Mouse (Mus musculus): ENCODE measurements around the gene Cab39.
"Not testable (repeated sequence)": the region's sequence is repeated elsewhere in the genome, so short reads cannot be mapped to it uniquely, and the experiment has no call there.

Gene Cab39

DNA sequence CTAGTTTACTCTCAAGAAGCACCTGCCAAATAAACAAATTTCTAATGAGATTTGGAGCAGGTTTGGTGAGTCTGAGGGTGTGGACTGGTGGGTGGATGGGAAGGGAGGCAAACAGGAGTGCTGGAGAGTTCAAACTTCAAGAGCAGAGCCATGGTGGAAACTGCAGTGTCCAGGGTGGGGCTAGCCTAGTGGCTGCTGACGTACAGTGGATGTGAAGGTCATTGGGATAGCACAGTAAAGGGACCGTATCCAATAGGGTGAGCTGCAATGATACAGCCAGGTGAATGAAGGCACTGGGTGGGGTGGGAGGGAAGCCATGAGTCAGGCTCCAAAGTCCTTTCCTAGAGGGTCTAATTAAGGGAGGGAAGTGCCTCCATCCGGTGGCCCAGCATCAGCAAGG is 2.7 kb upstream of the Cab39 start:
- DNase-seq (ENCODE audit: low spot score in 2 of 2): no peak

GRCm38 (mm10) chr1:85791476-85791875 is 1.8 kb upstream of the Cab39 start:
- no peak for DNase-seq (ENCODE audit: low spot score in 2 of 2)

GRCm38 (mm10) chr1:85794106-85794771 is 998 bp downstream of the Cab39 start:
- peak; percentile 24 to 40 for DNase-seq (ENCODE audit: low spot score in 2 of 2)

- no peak for DNase-seq (ENCODE audit: low spot score in 2 of 2)
These were observed 2.0 kb downstream of the Cab39 start for GRCm38 (mm10) chr1:85795196-85795595.

DNA sequence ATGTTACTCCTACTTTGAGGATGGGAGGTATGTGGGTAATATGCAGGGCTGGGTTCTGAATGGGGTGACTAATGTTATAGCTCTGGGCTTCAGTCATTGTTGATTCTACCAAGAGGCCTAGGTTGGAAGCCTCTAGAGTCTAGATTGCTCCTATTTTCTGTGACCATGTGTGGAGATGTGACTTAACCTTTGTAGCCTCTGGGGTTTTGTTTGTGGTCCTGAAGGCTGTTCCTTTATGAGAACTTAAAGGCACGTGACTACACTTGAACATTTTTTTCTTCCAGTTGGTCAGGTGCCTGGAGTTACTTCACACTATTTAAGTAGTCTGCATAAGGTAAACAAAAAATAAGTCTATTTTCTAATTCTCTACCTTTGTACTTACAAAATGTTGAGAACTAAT is 6.5 kb downstream of the Cab39 start:
- DNase-seq (ENCODE audit: low spot score in 2 of 2): no peak

GRCm38 (mm10) chr1:85802517-85802916 is 9.3 kb downstream of the Cab39 start:
- DNase-seq (ENCODE audit: low spot score in 2 of 2): no peak

GRCm38 (mm10) chr1:85804551-85804950 is 11.3 kb downstream of the Cab39 start:
- no peak for DNase-seq (ENCODE audit: low spot score in 2 of 2)

DNA sequence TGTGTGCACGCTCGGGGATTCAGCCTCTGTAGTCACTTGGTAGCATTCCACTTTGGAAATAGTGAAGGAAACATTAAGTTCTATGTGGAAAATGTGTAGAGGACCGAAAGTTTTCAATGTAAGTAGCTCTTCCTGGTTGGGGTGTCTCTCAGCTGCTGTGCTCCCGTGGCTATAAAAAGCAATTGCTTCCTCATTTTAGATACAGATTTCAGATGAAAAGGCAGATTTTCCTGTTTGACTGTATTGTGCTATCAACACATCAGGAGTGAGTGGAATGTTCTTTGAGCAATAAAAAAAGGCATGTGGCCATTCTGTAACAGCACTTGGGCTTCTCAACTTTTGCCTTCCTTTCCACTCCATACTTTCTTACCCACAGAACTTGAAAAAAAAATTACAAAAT is 16.0 kb downstream of the Cab39 start:
- DNase-seq (ENCODE audit: low spot score in 2 of 2): no peak

DNA sequence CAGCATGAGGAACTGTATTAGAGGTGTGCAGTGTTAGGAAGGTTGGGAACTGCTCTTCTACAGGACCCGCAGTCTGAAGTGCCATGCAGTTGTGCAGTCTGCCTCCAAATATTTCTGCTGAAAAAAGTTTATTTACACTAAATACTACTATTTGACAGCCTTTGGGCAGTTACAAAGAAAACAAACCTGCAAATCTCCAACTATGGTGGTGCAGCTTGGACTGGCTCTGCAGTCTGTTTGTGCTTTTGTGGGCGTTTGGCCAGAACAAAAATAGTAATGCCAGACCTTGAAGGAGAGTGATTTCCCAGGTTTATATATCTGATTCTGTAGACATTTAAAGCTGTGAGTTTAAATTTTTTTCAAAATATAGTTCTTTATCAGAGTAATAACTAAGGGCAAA is 17.1 kb downstream of the Cab39 start:
- no peak for DNase-seq (ENCODE audit: low spot score in 2 of 2)

DNA sequence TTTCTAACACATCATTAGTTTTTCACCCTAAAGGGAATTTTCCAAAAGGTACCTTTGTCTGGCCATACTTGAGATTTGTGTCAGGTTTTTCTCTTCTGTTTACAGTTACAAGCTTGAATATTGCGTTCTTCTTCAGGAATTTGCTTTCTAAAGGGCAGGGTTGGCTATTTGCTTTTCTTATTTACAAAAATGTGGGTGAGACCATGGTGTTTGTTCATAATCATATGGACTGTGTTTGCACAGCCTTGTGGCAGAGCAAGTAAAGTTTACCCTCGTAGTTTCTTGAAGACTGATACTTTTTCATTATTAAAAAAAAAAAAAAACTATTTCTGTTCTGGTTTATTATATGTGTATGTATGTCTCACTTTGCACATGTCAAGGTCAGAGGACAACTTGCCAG is 17.5 kb downstream of the Cab39 start:
- DNase-seq (ENCODE audit: low spot score in 2 of 2): no peak

DNA sequence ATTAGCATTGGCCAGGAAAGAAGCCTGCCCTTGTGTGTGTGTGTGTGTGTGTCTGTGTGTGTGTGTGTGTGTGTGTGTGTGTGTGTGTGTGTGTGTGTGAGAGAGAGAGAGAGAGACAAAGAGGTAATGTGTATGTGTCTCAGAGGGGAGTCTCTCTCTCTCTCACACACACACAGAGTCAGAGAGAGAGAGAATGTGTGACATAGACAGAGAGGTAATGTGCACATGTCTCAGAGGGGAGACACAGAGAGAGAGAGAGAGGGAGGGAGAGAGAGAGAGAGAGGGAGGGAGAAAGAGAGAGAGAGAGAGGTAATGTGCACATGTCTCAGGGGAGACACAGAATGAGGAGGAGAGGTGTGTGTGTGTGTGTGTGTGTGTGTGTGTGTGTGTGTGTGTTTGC is 21.0 kb downstream of the Cab39 start:
- not testable (repeated sequence) for DNase-seq (ENCODE audit: low spot score in 2 of 2)

DNA sequence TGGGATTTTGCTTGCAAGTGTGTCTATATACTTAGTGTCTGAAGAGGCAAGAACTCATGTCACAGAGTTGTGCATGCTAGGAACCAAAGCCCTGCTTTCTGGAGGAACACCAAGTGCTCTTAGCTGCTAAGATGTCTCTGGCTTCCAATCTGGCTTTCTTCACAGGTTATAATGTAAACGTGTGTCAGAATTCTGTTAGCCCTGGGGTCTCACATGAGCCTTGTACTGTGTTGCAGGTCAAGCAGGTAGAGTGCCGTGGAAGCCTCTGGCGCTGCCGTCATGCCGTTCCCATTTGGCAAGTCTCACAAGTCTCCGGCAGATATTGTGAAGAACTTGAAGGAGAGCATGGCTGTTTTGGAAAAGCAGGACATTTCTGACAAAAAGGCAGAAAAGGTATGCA is 24.9 kb downstream of the Cab39 start:
- DNase-seq (ENCODE audit: low spot score in 2 of 2): no peak

- DNase-seq (ENCODE audit: low spot score in 2 of 2): no peak
These were observed 26.5 kb downstream of the Cab39 start for GRCm38 (mm10) chr1:85819695-85820094.

GRCm38 (mm10) chr1:85822239-85822638 is 29.0 kb downstream of the Cab39 start:
- DNase-seq (ENCODE audit: low spot score in 2 of 2): no peak

- DNase-seq (ENCODE audit: low spot score in 2 of 2): no peak
These were observed 31.7 kb downstream of the Cab39 start for GRCm38 (mm10) chr1:85824905-85825304.

- DNase-seq (ENCODE audit: low spot score in 2 of 2): no peak
These were observed 33.9 kb downstream of the Cab39 start for GRCm38 (mm10) chr1:85827166-85827565.

DNA sequence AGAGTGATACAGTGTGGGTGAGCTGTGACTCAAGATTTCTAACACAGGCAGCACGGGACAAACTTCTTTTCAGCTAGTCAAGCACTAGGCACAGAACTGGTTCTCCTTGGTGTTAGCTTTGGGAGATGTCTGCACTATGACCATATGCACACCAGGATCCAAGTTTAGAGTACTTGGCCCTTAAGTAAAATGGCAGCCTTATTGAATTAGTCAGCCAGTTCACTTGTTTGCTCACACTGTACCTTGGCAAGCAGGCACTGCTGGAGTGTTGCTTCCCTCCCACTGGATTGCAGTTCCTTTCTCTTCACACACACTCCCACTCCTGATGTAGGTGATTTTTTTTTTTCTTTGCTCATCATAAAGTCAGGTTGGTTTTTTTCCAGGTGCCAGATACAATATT is 35.8 kb downstream of the Cab39 start:
- no peak for DNase-seq (ENCODE audit: low spot score in 2 of 2)

GRCm38 (mm10) chr1:85838056-85838455 is 44.8 kb downstream of the Cab39 start:
- DNase-seq (ENCODE audit: low spot score in 2 of 2): no peak

DNA sequence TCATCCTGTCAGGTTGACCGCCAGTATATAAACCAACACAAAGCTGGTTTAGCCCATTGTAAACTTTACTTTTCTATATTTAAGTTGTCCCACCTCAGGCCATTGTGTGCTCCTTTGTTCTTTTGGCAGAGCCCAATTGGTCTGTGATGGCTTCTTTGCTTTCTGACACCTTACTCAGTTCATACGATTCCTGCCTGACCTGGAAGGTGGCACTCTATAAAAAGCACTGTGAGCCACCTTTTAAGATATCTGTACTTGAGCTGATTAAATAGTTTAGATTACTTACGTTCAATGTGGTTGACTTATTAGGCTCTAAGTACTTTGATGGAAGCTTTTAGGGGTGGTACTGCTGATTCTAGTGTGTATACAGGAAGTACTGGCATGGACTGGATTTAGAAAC is 46.1 kb downstream of the Cab39 start:
- DNase-seq (ENCODE audit: low spot score in 2 of 2): no peak

- DNase-seq (ENCODE audit: low spot score in 2 of 2): no peak
These were observed 46.5 kb downstream of the Cab39 start for GRCm38 (mm10) chr1:85839790-85840189.

GRCm38 (mm10) chr1:85840421-85840820 is 47.2 kb downstream of the Cab39 start:
- no peak for DNase-seq (ENCODE audit: low spot score in 2 of 2)

GRCm38 (mm10) chr1:85842251-85842650 is 49.0 kb downstream of the Cab39 start:
- no peak for DNase-seq (ENCODE audit: low spot score in 2 of 2)

- no peak for DNase-seq (ENCODE audit: low spot score in 2 of 2)
These were observed 50.1 kb downstream of the Cab39 start for GRCm38 (mm10) chr1:85843291-85843863.

- DNase-seq (ENCODE audit: low spot score in 2 of 2): no peak
These were observed 51.7 kb downstream of the Cab39 start for GRCm38 (mm10) chr1:85844981-85845380.

All from right cerebral cortex, adult 2 months (tissue).